Comparison of ENCODE assay signal across 9 mouse cellular contexts in the genomic region with DNA sequence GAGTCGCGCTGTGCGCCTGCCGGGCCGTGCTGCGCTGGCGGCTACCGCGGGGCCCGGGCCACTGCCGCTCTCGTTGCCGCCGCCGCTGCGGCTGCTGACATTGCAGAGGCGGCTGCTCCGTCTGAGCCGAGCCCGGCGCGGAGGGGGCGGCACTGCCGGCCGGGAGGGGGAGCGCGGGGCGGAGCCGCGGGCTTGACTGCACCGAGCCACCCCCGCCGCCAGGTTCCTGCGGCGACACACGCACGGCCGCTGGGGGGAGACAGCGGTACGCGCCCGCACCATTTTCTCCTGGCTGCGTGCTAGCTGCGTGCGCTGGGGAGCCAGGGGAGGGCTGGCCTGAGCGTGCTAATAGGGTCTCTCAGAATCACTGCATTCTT. TPM values are rescaled to one million over a fixed set of nuclear protein-coding genes. Genes with fewer than 3 reads are reported as not detected.
DNase-seq lines count a peak whose midpoint lies in the region; ATAC-seq and TF ChIP-seq lines count a peak whose summit lies in the region.
"Had no signal": no experiment of that assay in that cellular context is flagged by ENCODE, and none has a peak within 500 bp of the region (broad histone marks: within the 10 kb centered on the region; RNA-seq: fewer than 3 reads in every experiment).

TSS of gene Ube2ql1 (minus strand) at position 131 of the 377 bp plus-strand sequence.

- H3K4me2 ChIP-seq in liver, embryonic 15.5 days = peak within 1 kb of the TSS; percentile 68
- peak within 1 kb of the TSS; percentile 86 for H3K4me2 ChIP-seq in neural tube, embryonic 13.5 days
- peak within 1 kb of the TSS; percentile 99 for H3K4me2 ChIP-seq in stomach, postnatal 0 days (replicated peaks; ENCODE audit: low read depth)

- TF ChIP-seq EP300 in stomach, postnatal 0 days (optimal IDR thresholded peaks at IDR 0.05) = no peak

- TF ChIP-seq CTCF in cerebellum, adult 2 months (IDR thresholded peaks at IDR 0.05; ENCODE audit: borderline replicate concordance, insufficient read depth, low read depth, low read length) = peak; percentile 82
- peak; percentile 85 for TF ChIP-seq CTCF in stomach, postnatal 0 days (IDR thresholded peaks at IDR 0.05; ENCODE audit: low read depth)

- peak; percentile 69 for ATAC-seq in frontal cortex, adult (ENCODE audit: low TSS enrichment)
- peak; percentile 82 for ATAC-seq in liver, embryonic 15.5 days (ENCODE audit: insufficient read depth)
- ATAC-seq in neural tube, embryonic 13.5 days (ENCODE audit: low read depth) = peak; percentile 97
- peak; percentile 93 for ATAC-seq in stomach, postnatal 0 days (ENCODE audit: low FRiP score, low TSS enrichment)

- WGBS in cerebellum, adult 2 months = under 1% methylated on average over 46 of the region's 46 CpGs
- under 1% methylated on average over 45 of the region's 46 CpGs for WGBS in liver, embryonic 15.5 days (ENCODE audit: insufficient replicate concordance)
- 0% methylated on average over 39 of the region's 46 CpGs for WGBS in neural tube, embryonic 13.5 days
- WGBS in stomach, postnatal 0 days = under 1% methylated on average over 41 of the region's 46 CpGs

- TF ChIP-seq POLR2A in cerebellum, adult 2 months (IDR thresholded peaks at IDR 0.05; ENCODE audit: borderline replicate concordance, insufficient read depth, low read length) = peak; percentile 77

- H3K9me3 ChIP-seq in liver, embryonic 15.5 days (replicated peaks) = no peaks in the 10 kb centered on the region
- H3K9me3 ChIP-seq in neural tube, embryonic 13.5 days = no peaks in the 10 kb centered on the region
- no peaks in the 10 kb centered on the region for H3K9me3 ChIP-seq in stomach, postnatal 0 days (ENCODE audit: control insufficient read depth, low read length)

- H3K4me1 ChIP-seq in cerebellum, adult 2 months (ENCODE audit: control insufficient read depth, insufficient read depth, low read length) = peaks cover 2% of the 10 kb centered on the region; the same call in 1 of the 2 replicates
- H3K4me1 ChIP-seq in liver, embryonic 15.5 days (replicated peaks) = no peaks in the 10 kb centered on the region
- peaks cover 42% of the 10 kb centered on the region for H3K4me1 ChIP-seq in neural tube, embryonic 13.5 days (replicated peaks)
- H3K4me1 ChIP-seq in stomach, postnatal 0 days (replicated peaks; ENCODE audit: control insufficient read depth, insufficient read depth) = 0 out of 2 replicates have a peak, but pooled peaks cover 2% of the 10 kb centered on the region

- H3K36me3 ChIP-seq in liver, embryonic 15.5 days (replicated peaks) = no peaks in the 10 kb centered on the region
- H3K36me3 ChIP-seq in neural tube, embryonic 13.5 days = 0 out of 2 replicates have a peak, but pooled peaks cover 2% of the 10 kb centered on the region
- no peaks in the 10 kb centered on the region for H3K36me3 ChIP-seq in stomach, postnatal 0 days (ENCODE audit: control insufficient read depth, insufficient read depth, low read length)

- peak within 1 kb of the TSS; percentile 91 for H3K4me3 ChIP-seq in cerebellum, adult 2 months (replicated peaks; ENCODE audit: insufficient read depth, low read depth, low read length)
- peak within 1 kb of the TSS; percentile 51 for H3K4me3 ChIP-seq in liver, embryonic 15.5 days (replicated peaks)
- H3K4me3 ChIP-seq in neural tube, embryonic 13.5 days = peak within 1 kb of the TSS; percentile 89
- H3K4me3 ChIP-seq in stomach, postnatal 0 days (ENCODE audit: low read depth, low read length) = peak within 1 kb of the TSS; percentile 55

- DNase-seq in ES-CJ7 (ENCODE audit: low read depth, low spot score) = peak; percentile 63
- DNase-seq in cerebellum, adult 2 months = peak; percentile 96
- DNase-seq in heart, postnatal 4 days = peak; percentile 87
- peak; percentile 90 for DNase-seq in layer of hippocampus, adult 11-12 months (ENCODE audit: low spot score)
- DNase-seq in stomach, postnatal 0 days (ENCODE audit: low spot score) = peak; percentile 88

- peak within 1 kb of the TSS; percentile 90 for H3K27ac ChIP-seq in cerebellum, adult 2 months (ENCODE audit: insufficient read depth, low read length)
- H3K27ac ChIP-seq in liver, embryonic 15.5 days (replicated peaks) = no peak within 1 kb of the TSS
- peak within 1 kb of the TSS; percentile 98 for H3K27ac ChIP-seq in neural tube, embryonic 13.5 days (replicated peaks)
- no peak within 1 kb of the TSS for H3K27ac ChIP-seq in stomach, postnatal 0 days (replicated peaks)

- H3K9ac ChIP-seq in liver, embryonic 15.5 days = no peak within 1 kb of the TSS
- peak within 1 kb of the TSS; percentile 98 for H3K9ac ChIP-seq in neural tube, embryonic 13.5 days
- H3K9ac ChIP-seq in stomach, postnatal 0 days (ENCODE audit: low read length) = peak within 1 kb of the TSS; percentile 41

- H3K27me3 ChIP-seq in cerebellum, adult 2 months (ENCODE audit: control insufficient read depth, insufficient read depth, low read length) = no peaks in the 10 kb centered on the region
- peaks cover 76% of the 10 kb centered on the region for H3K27me3 ChIP-seq in liver, embryonic 15.5 days
- H3K27me3 ChIP-seq in neural tube, embryonic 13.5 days = peaks cover 7% of the 10 kb centered on the region; the same call in 1 of the 2 replicates
- H3K27me3 ChIP-seq in stomach, postnatal 0 days (ENCODE audit: control insufficient read depth, insufficient read depth, low read length) = peaks cover 6% of the 10 kb centered on the region; the same call in 1 of the 2 replicates

RNA-seq across cellular contexts. Expression of gene Ube2ql1, which starts in this region (rescaled TPM):
- polyA plus RNA-seq in cerebellum, adult 2 months (2012; rRNA removed) = 102 and 105 TPM in 2 replicates
- 1 to 10 TPM; 1.3 to 1.4 TPM for total RNA-seq in heart, postnatal 4 days (2021)
- 0.05 and 0.16 TPM in 2 replicates for polyA plus RNA-seq in liver, embryonic 15.5 days (2015; fragmentation: Nextera tagmentation; extraction: Ambion mirVana)
- 38.6 and 43.3 TPM in 2 replicates for polyA plus RNA-seq in neural tube, embryonic 13.5 days (2015; fragmentation: Nextera tagmentation; extraction: Ambion mirVana)
- polyA plus RNA-seq in stomach, postnatal 0 days (2015; fragmentation: Nextera tagmentation; extraction: Ambion mirVana) = 0.10 and 0.11 TPM in 2 replicates
- total RNA-seq: MEL had no signal

Comparison
In these comparisons a context has a peak if more than half of its experiments do, and no peak if none do; other contexts are left out.
1. RNA of gene Ube2ql1 (polyA plus RNA-seq): 102 to 105 TPM in cerebellum, adult 2 months and 38.6 to 43.3 TPM in neural tube, embryonic 13.5 days; 0.05 to 0.16 TPM in liver, embryonic 15.5 days and 0.10 to 0.11 TPM in stomach, postnatal 0 days; every median in the first group is over 10 times any median in the second.
2. Peak in ATAC-seq, H3K4me3 ChIP-seq and H3K4me2 ChIP-seq in liver, embryonic 15.5 days; RNA of the gene not detected or under 1 TPM.
3. Peak in DNase-seq, ATAC-seq, H3K4me3 ChIP-seq, H3K9ac ChIP-seq and H3K4me2 ChIP-seq in stomach, postnatal 0 days; RNA of the gene not detected or under 1 TPM.
4. H3K27ac ChIP-seq: peak in cerebellum, adult 2 months (single experiment) and neural tube, embryonic 13.5 days (single experiment); none in liver, embryonic 15.5 days (single experiment) and stomach, postnatal 0 days (single experiment).
5. Peak in every context shown above with its lines, with median percentiles within 50 percentile points of each other: DNase-seq, H3K4me3 ChIP-seq, ATAC-seq and H3K4me2 ChIP-seq.